Mouse (Mus musculus): ENCODE results near the gene Ppp2r2c. TPM values are rescaled to one million over a fixed set of nuclear protein-coding genes. Genes with fewer than 3 reads are reported as not detected.

The Ppp2r2c gene
- polyA plus RNA-seq, 2 experiments = not detected

GRCm38 (mm10) chr5:36928701-36929100, 60.4 kb downstream of the Ppp2r2c start:
- no peak for DNase-seq (ENCODE audit: low read depth in 3 of 3, low spot score in 3 of 3)
- Histone ChIP-seq H3K4me3 (ENCODE audit: insufficient read depth in 1 of 2, low read depth in 2 of 2, low read length in 2 of 2) (no peak overlapping the region), H3K36me3 (replicated peaks; ENCODE audit: control insufficient read depth, insufficient read depth, low read depth) (no peaks in the 10 kb centered on the region), H3K9ac (replicated peaks) (no peak overlapping the region), H3K4me1 (replicated peaks; ENCODE audit: control insufficient read depth in 2 of 2, insufficient read depth in 2 of 2, low read length in 1 of 2) (no peaks in the 10 kb centered on the region), H3K27ac (no peak overlapping the region), H3K4me2 (ENCODE audit: low read depth) (no peak overlapping the region), H3K9me3 (ENCODE audit: control insufficient read depth, low read length) (no peaks in the 10 kb centered on the region), H3K27me3 (ENCODE audit: control insufficient read depth, insufficient read depth, low read length) (no peaks in the 10 kb centered on the region)
- 41% methylated on average over 4 of the region's 4 CpGs for WGBS (ENCODE audit: insufficient replicate concordance)
- TF ChIP-seq CTCF (IDR thresholded peaks at IDR 0.05; ENCODE audit: low read depth) (peak; percentile 58), EP300 (IDR thresholded peaks at IDR 0.05; ENCODE audit: low read depth) (no peak)
- ATAC-seq (ENCODE audit: insufficient read depth) = no peak

GRCm38 (mm10) chr5:36929376-36929775, 61.1 kb downstream of the Ppp2r2c start:
- 38% methylated on average over 3 of the region's 3 CpGs for WGBS (ENCODE audit: insufficient replicate concordance)
- no peak overlapping the region for H3K4me3 ChIP-seq (ENCODE audit: insufficient read depth in 1 of 2, low read depth in 2 of 2, low read length in 2 of 2)
- no peaks in the 10 kb centered on the region for H3K36me3 ChIP-seq (replicated peaks; ENCODE audit: control insufficient read depth, insufficient read depth, low read depth)
- no peaks in the 10 kb centered on the region for H3K4me1 ChIP-seq (replicated peaks; ENCODE audit: control insufficient read depth in 2 of 2, insufficient read depth in 2 of 2, low read length in 1 of 2)
- no peak overlapping the region for H3K27ac ChIP-seq
- H3K27me3 ChIP-seq (ENCODE audit: control insufficient read depth, insufficient read depth, low read length) = no peaks in the 10 kb centered on the region
- H3K9ac ChIP-seq (replicated peaks) = no peak overlapping the region
- DNase-seq (ENCODE audit: low read depth in 3 of 3, low spot score in 3 of 3) = no peak
- H3K9me3 ChIP-seq (ENCODE audit: control insufficient read depth, low read length) = no peaks in the 10 kb centered on the region
- no peak for ATAC-seq (ENCODE audit: insufficient read depth)
- TF ChIP-seq EP300 (IDR thresholded peaks at IDR 0.05; ENCODE audit: low read depth) = no peak
- TF ChIP-seq CTCF (IDR thresholded peaks at IDR 0.05; ENCODE audit: low read depth) = no peak
- H3K4me2 ChIP-seq (ENCODE audit: low read depth) = no peak overlapping the region

GRCm38 (mm10) chr5:36933383-36933782, 65.1 kb downstream of the Ppp2r2c start:
- Histone ChIP-seq H3K27ac (no peak overlapping the region), H3K9ac (replicated peaks) (no peak overlapping the region), H3K4me2 (ENCODE audit: low read depth) (no peak overlapping the region), H3K36me3 (replicated peaks; ENCODE audit: control insufficient read depth, insufficient read depth, low read depth) (no peaks in the 10 kb centered on the region), H3K4me3 (ENCODE audit: insufficient read depth in 1 of 2, low read depth in 2 of 2, low read length in 2 of 2) (no peak overlapping the region), H3K9me3 (ENCODE audit: control insufficient read depth, low read length) (no peaks in the 10 kb centered on the region), H3K27me3 (ENCODE audit: control insufficient read depth, insufficient read depth, low read length) (no peaks in the 10 kb centered on the region), H3K4me1 (replicated peaks; ENCODE audit: control insufficient read depth in 2 of 2, insufficient read depth in 2 of 2, low read length in 1 of 2) (no peaks in the 10 kb centered on the region)
- DNase-seq (ENCODE audit: low read depth in 3 of 3, low spot score in 3 of 3) (no peak), ATAC-seq (ENCODE audit: insufficient read depth) (no peak)
- TF ChIP-seq EP300 (IDR thresholded peaks at IDR 0.05; ENCODE audit: low read depth) (no peak), CTCF (IDR thresholded peaks at IDR 0.05; ENCODE audit: low read depth) (no peak)
- 52% methylated on average over 8 of the region's 8 CpGs for WGBS (ENCODE audit: insufficient replicate concordance)

GRCm38 (mm10) chr5:36935486-36936473, 67.5 kb downstream of the Ppp2r2c start:
- no peak overlapping the region for H3K27ac ChIP-seq
- no peak overlapping the region for H3K9ac ChIP-seq (replicated peaks)
- H3K4me2 ChIP-seq (ENCODE audit: low read depth) = no peak overlapping the region
- no peak for DNase-seq (ENCODE audit: low read depth in 3 of 3, low spot score in 3 of 3)
- H3K27me3 ChIP-seq (ENCODE audit: control insufficient read depth, insufficient read depth, low read length) = no peaks in the 10 kb centered on the region
- ATAC-seq (ENCODE audit: insufficient read depth) = no peak
- no peak overlapping the region for H3K4me3 ChIP-seq (ENCODE audit: insufficient read depth in 1 of 2, low read depth in 2 of 2, low read length in 2 of 2)
- 55% methylated on average over 17 of the region's 17 CpGs for WGBS (ENCODE audit: insufficient replicate concordance)
- H3K4me1 ChIP-seq (replicated peaks; ENCODE audit: control insufficient read depth in 2 of 2, insufficient read depth in 2 of 2, low read length in 1 of 2) = no peaks in the 10 kb centered on the region
- TF ChIP-seq EP300 (IDR thresholded peaks at IDR 0.05; ENCODE audit: low read depth) = no peak
- no peak for TF ChIP-seq CTCF (IDR thresholded peaks at IDR 0.05; ENCODE audit: low read depth)
- no peaks in the 10 kb centered on the region for H3K36me3 ChIP-seq (replicated peaks; ENCODE audit: control insufficient read depth, insufficient read depth, low read depth)
- H3K9me3 ChIP-seq (ENCODE audit: control insufficient read depth, low read length) = no peaks in the 10 kb centered on the region

GRCm38 (mm10) chr5:36936548-36936947, 68.2 kb downstream of the Ppp2r2c start:
- 54% methylated on average over 7 of the region's 7 CpGs for WGBS (ENCODE audit: insufficient replicate concordance)
- TF ChIP-seq EP300 (IDR thresholded peaks at IDR 0.05; ENCODE audit: low read depth) (no peak), CTCF (IDR thresholded peaks at IDR 0.05; ENCODE audit: low read depth) (no peak)

More at GRCm38 (mm10) chr5:36936548-36936947, 68.2 kb downstream of the Ppp2r2c start:
- Histone ChIP-seq H3K36me3 (replicated peaks; ENCODE audit: control insufficient read depth, insufficient read depth, low read depth) (no peaks in the 10 kb centered on the region), H3K27ac (no peak overlapping the region), H3K9me3 (ENCODE audit: control insufficient read depth, low read length) (no peaks in the 10 kb centered on the region), H3K4me3 (ENCODE audit: insufficient read depth in 1 of 2, low read depth in 2 of 2, low read length in 2 of 2) (no peak overlapping the region), H3K27me3 (ENCODE audit: control insufficient read depth, insufficient read depth, low read length) (no peaks in the 10 kb centered on the region), H3K4me2 (ENCODE audit: low read depth) (no peak overlapping the region), H3K4me1 (replicated peaks; ENCODE audit: control insufficient read depth in 2 of 2, insufficient read depth in 2 of 2, low read length in 1 of 2) (no peaks in the 10 kb centered on the region), H3K9ac (replicated peaks) (no peak overlapping the region)
- no peak for ATAC-seq (ENCODE audit: insufficient read depth)
- DNase-seq (ENCODE audit: low read depth in 3 of 3, low spot score in 3 of 3) = no peak

All from liver, embryonic 14.5 days (tissue).